ENCODE assay signal across 20 mouse cellular contexts in the genomic region with DNA sequence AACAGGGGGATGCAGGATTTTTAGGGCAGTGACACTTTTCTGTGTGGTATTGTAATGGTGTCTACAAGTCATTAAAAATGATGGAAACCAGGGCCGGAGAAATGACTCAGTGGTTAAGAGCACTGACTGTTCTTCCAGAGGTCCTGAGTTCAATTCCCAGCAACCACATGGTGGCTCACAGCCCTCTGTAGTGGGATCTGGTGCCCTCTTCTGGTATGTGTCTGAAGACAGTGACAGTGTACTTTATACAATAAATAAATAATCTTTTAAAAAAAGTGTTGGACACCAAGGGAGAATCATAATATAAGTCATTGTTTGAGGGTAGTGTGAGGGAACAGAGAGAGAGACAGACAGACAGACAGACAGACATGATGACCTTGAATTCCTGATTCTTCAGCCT. TPM values are rescaled to one million over a fixed set of nuclear protein-coding genes. Genes with fewer than 3 reads are reported as not detected.
A peak's percentile ranks its signal among the peaks of the same experiment; 100 is the strongest.
DNase-seq lines count a peak whose midpoint lies in the region; ATAC-seq and TF ChIP-seq lines count a peak whose summit lies in the region.
"Had no signal": no experiment of that assay in that cellular context is flagged by ENCODE, and none has a peak within 500 bp of the region (broad histone marks: within the 10 kb centered on the region; RNA-seq: fewer than 3 reads in every experiment).

No protein-coding gene starts in this region.

- peak; percentile 21; the same call in 1 of the 2 replicates for TF ChIP-seq CTCF in liver, postnatal 0 days (IDR thresholded peaks at IDR 0.05; ENCODE audit: low read depth)
- TF ChIP-seq CTCF in Patski (IDR thresholded peaks at IDR 0.05), result peak; percentile 34

- in situ Hi-C loops in Patski (cut with MboI; ENCODE audit: low pct_unique_long_range_greater_than_20kb), result no loop called here

- CTCF ChIA-PET in Patski (lab: Charles Lee), result no interaction called here

- no peak for ATAC-seq in liver, postnatal 0 days
- no peak for ATAC-seq in Patski
- ATAC-seq: forebrain, embryonic 14.5 days; inflammation-experienced regulatory T-cells, adult 6 months had no signal

- H3K4me1 ChIP-seq in liver, postnatal 0 days (ENCODE audit: insufficient read depth), result no peaks in the 10 kb centered on the region
- H3K4me1 ChIP-seq: heart, embryonic 10.5 days had no signal

- WGBS in liver, postnatal 0 days (ENCODE audit: insufficient replicate concordance), result 86% methylated on average over 1 of the region's 1 CpGs

- H3K9ac ChIP-seq in liver, postnatal 0 days (replicated peaks), result no peak overlapping the region
- H3K9ac ChIP-seq: embryonic facial prominence, embryonic 13.5 days; hindbrain, embryonic 12.5 days; midbrain, embryonic 12.5 days had no signal

- no peaks in the 10 kb centered on the region for H3K9me3 ChIP-seq in liver, postnatal 0 days (ENCODE audit: low read length)
- H3K9me3 ChIP-seq: embryonic facial prominence, embryonic 13.5 days; heart, embryonic 10.5 days; hindbrain, embryonic 12.5 days; midbrain, embryonic 12.5 days had no signal

- POLR2A ChIA-PET in Patski (lab: Charles Lee), result no interaction called here

- no peak for TF ChIP-seq EP300 in liver, postnatal 0 days (IDR thresholded peaks at IDR 0.05; ENCODE audit: low read depth)

- no peaks in the 10 kb centered on the region for H3K27me3 ChIP-seq in liver, postnatal 0 days (ENCODE audit: insufficient read depth, low read length)
- H3K27me3 ChIP-seq in Patski, result no peaks in the 10 kb centered on the region
- H3K27me3 ChIP-seq: embryonic facial prominence, embryonic 13.5 days; hindbrain, embryonic 12.5 days; midbrain, embryonic 12.5 days had no signal

- H3K36me3 ChIP-seq in liver, postnatal 0 days (replicated peaks; ENCODE audit: insufficient read depth, low read length), result no peaks in the 10 kb centered on the region
- H3K36me3 ChIP-seq: embryonic facial prominence, embryonic 13.5 days; heart, embryonic 10.5 days; hindbrain, embryonic 12.5 days; midbrain, embryonic 12.5 days had no signal

- no peak overlapping the region for H3K27ac ChIP-seq in liver, postnatal 0 days (ENCODE audit: low read depth)
- H3K27ac ChIP-seq: embryonic facial prominence, embryonic 13.5 days; heart, embryonic 10.5 days; hindbrain, embryonic 12.5 days; midbrain, embryonic 12.5 days had no signal

- H3K4me3 ChIP-seq in liver, postnatal 0 days (ENCODE audit: low read depth, low read length), result no peak overlapping the region
- H3K4me3 ChIP-seq: embryonic facial prominence, embryonic 13.5 days; heart, embryonic 10.5 days; hindbrain, embryonic 12.5 days; midbrain, embryonic 12.5 days had no signal

- intact Hi-C loops in left cerebral cortex, postnatal 10 days (cut with DNase I), result no loop called here

- H3K4me2 ChIP-seq in liver, postnatal 0 days (ENCODE audit: low read depth, low read length), result no peak overlapping the region
- H3K4me2 ChIP-seq: embryonic facial prominence, embryonic 13.5 days; hindbrain, embryonic 12.5 days; midbrain, embryonic 12.5 days had no signal

- DNase-seq in heart, adult 11 months, result peak; percentile 53
- DNase-seq in heart, postnatal 4 days, result no peak
- no peak for DNase-seq in liver, postnatal 0 days
- DNase-seq in liver, result no peak
- peak; percentile 20 for DNase-seq in 3T3-L1 (ENCODE audit: low read depth, low spot score)
- DNase-seq in Patski (ENCODE audit: low read depth, low spot score), result no peak
- no peak for DNase-seq in left cerebral cortex, postnatal 10 days (ENCODE audit: extremely low spot score in 1 of 2, low spot score in 2 of 2)
- DNase-seq: adrenal gland, postnatal 14 days; cerebellum, adult 9-11 months; gastrocnemius, postnatal 36 days; kidney, postnatal 4 days; lung, adult 18-20 months; right cerebral cortex, postnatal 14 days; spleen, adult 18-20 months had no signal

RNA-seq across cellular contexts. Expression of a gene that starts 6.9 kb away (rescaled TPM):
- 10 to 100 TPM; 64.5 to 68.7 TPM for total RNA-seq in heart, postnatal 4 days (2021)
- 29.9 and 30.1 TPM in 2 replicates for polyA plus RNA-seq in liver, postnatal 0 days (2015; fragmentation: Nextera tagmentation; extraction: Ambion mirVana)
- polyA plus RNA-seq in Patski (2021), result 97.9 TPM
- 100 to 1,000 TPM; 218 to 224 TPM for total RNA-seq in left cerebral cortex, postnatal 10 days (2021)

RNA-seq across cellular contexts. Expression of a gene that starts 32.2 kb away (rescaled TPM):
- total RNA-seq in heart, postnatal 4 days (2021), result 1 to 10 TPM; 1.4 to 1.5 TPM
- polyA plus RNA-seq in liver, postnatal 0 days (2015; fragmentation: Nextera tagmentation; extraction: Ambion mirVana), result 0.47 and 0.60 TPM in 2 replicates
- 2.1 TPM for polyA plus RNA-seq in Patski (2021)
- total RNA-seq in left cerebral cortex, postnatal 10 days (2021), result 1 to 10 TPM; 2.4 to 2.5 TPM

Comparison
In these comparisons a context has a peak if more than half of its experiments do, and no peak if none do; other contexts are left out.
1. DNase-seq: peak in heart, adult 11 months (single experiment) and 3T3-L1 (single experiment); none in heart, postnatal 4 days (single experiment), liver, postnatal 0 days (single experiment), liver (single experiment), Patski (single experiment) and left cerebral cortex, postnatal 10 days (0 of 2).